Mouse (Mus musculus): ENCODE results near the gene Ppfibp2.

- TF ChIP-seq CTCF (IDR thresholded peaks at IDR 0.05; ENCODE audit: low read depth, low read length), result no peak
- TF ChIP-seq POLR2A (IDR thresholded peaks at IDR 0.05; ENCODE audit: insufficient read depth, low read length), result no peak
Observed at GRCm38 (mm10) chr7:107625781-107626180, 30.8 kb downstream of the Ppfibp2 start.
